Mouse (Mus musculus) R1 (cell line): ENCODE data around the gene March9.
"Not testable (repeated sequence)": the region's sequence is repeated elsewhere in the genome, so short reads cannot be mapped to it uniquely, and the experiment has no call there.

ENCODE experiments used
- DNase-seq: peaks from one replicate; pipeline ENCODE4 v3.0.0-alpha.2; 2018; ENCODE audit warnings: low read depth, low spot score

March9 gene

GRCm38 (mm10) chr10:127079665-127080391 lies 19.8 kb upstream of the March9 start:
- DNase-seq = no peak

- no peak for DNase-seq
These were observed 18.9 kb upstream of the March9 start for GRCm38 (mm10) chr10:127078677-127079575.

GRCm38 (mm10) chr10:127078001-127078676 lies 18.2 kb upstream of the March9 start:
- DNase-seq = peak; percentile 66

GRCm38 (mm10) chr10:127077515-127077914 lies 17.5 kb upstream of the March9 start:
- DNase-seq = no peak

GRCm38 (mm10) chr10:127076082-127076481 lies 16.1 kb upstream of the March9 start:
- DNase-seq = no peak

GRCm38 (mm10) chr10:127075651-127076050 lies 15.7 kb upstream of the March9 start:
- no peak for DNase-seq

- no peak for DNase-seq
These were observed 15.1 kb upstream of the March9 start, which contains the start of gene Agap2 for GRCm38 (mm10) chr10:127075080-127075479. Gene Agap2 (plus strand): TSS chr10:127075284.

GRCm38 (mm10) chr10:127073981-127074380 lies 14.0 kb upstream of the March9 start:
- no peak for DNase-seq

GRCm38 (mm10) chr10:127072969-127073368 lies 13.0 kb upstream of the March9 start:
- DNase-seq = not testable (repeated sequence)

- DNase-seq = not testable (repeated sequence)
These were observed 12.3 kb upstream of the March9 start for GRCm38 (mm10) chr10:127072270-127072669.

GRCm38 (mm10) chr10:127071203-127071602 lies 11.2 kb upstream of the March9 start:
- no peak for DNase-seq

GRCm38 (mm10) chr10:127070190-127071121 lies 10.5 kb upstream of the March9 start, which contains the start of gene Tspan31:
Gene Tspan31 (minus strand): TSS chr10:127070264.
- DNase-seq = peak; percentile 99

GRCm38 (mm10) chr10:127069281-127070189 lies 9.6 kb upstream of the March9 start:
- peak; percentile 91 for DNase-seq

GRCm38 (mm10) chr10:127068360-127069038 lies 8.5 kb upstream of the March9 start:
- no peak for DNase-seq

- no peak for DNase-seq
These were observed 6.6 kb upstream of the March9 start for GRCm38 (mm10) chr10:127066519-127067018.

- no peak for DNase-seq
These were observed 6.0 kb upstream of the March9 start for GRCm38 (mm10) chr10:127065981-127066380.

GRCm38 (mm10) chr10:127063913-127064870 lies 4.2 kb upstream of the March9 start:
- peak; percentile 63 for DNase-seq
